Mouse (Mus musculus) lung, postnatal 0 days (tissue): ENCODE data around the gene Dlg2.

Experiments used
- CTCF ChIP-seq: IDR thresholded peaks from 2 replicates; pipeline ENCODE4 v1.5.1; 2016; ENCODE audit warnings: antibody characterized with exemption, mild to moderate bottlenecking
- EP300 ChIP-seq: IDR thresholded peaks from 2 replicates; pipeline ENCODE4 v1.6.1; 2016; ENCODE audit warnings: antibody characterized with exemption, mild to moderate bottlenecking, control low read depth

DNA sequence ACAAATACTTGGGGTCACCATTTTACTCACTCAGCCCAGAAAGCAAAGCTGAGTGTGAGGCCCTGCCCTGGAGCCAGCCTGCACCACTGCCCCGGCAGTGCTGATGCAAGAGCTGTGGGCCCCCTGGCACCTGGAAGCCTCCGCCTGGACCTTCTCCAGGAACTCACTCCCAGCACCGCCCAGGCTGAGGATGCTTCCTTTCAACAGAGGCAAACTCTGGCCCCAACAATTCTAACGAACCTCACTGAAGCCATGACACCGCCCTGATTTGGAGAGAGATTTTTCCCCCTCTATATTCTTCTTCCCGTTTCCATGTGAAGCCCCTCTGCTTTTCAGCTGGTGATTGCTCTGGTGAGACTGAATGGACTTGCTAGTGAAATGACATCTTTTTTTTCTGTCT lies 1971.5 kb downstream of the Dlg2 start:
- TF ChIP-seq CTCF (no peak), EP300 (no peak)
